Mouse (Mus musculus) erythroblast, embryonic 14.5 days (primary cell): ENCODE measurements around the gene Psma1. TPM values are rescaled to one million over a fixed set of nuclear protein-coding genes. Genes with fewer than 3 reads are reported as not detected.
A peak's percentile ranks its signal among the peaks of the same experiment; 100 is the strongest.

ENCODE experiments used
- H3K27me3 ChIP-seq: 2 replicates; pipeline ENCODE4 v1.6.1; 2012; ENCODE audit warnings: inconsistent platforms; ENCODE audit not compliant: control insufficient read depth
- H3K36me3 ChIP-seq: 2 replicates; pipeline ENCODE4 v1.6.1; 2012; ENCODE audit warnings: mild to moderate bottlenecking, inconsistent platforms; ENCODE audit not compliant: control insufficient read depth
- H3K4me1 ChIP-seq: 2 replicates; pipeline ENCODE4 v1.6.1; 2012; ENCODE audit warnings: inconsistent platforms; ENCODE audit not compliant: control insufficient read depth
- H3K4me3 ChIP-seq: replicated peaks from 2 replicates; pipeline ENCODE3; 2012; ENCODE audit warnings: moderate library complexity, mild to moderate bottlenecking, inconsistent platforms
- H3K9me3 ChIP-seq: 2 replicates; pipeline ENCODE4 v1.6.1; 2012; ENCODE audit warnings: low read length, inconsistent platforms, mixed read lengths; ENCODE audit not compliant: control insufficient read depth
- GATA1 ChIP-seq: IDR thresholded peaks from 2 replicates; pipeline ENCODE4 v1.6.1; 2012; ENCODE audit warnings: low read length, inconsistent platforms, mixed read lengths
- TAL1 ChIP-seq: IDR thresholded peaks from 3 replicates; pipeline ENCODE4 v1.6.1; 2012; ENCODE audit warnings: low read length, inconsistent platforms, mixed read lengths
- polyA plus RNA-seq: library from polyadenylated mRNA; stranded (reverse); fragments of >175 nt; gene quantifications from 2 replicates; pipeline ENCODE4 v1.2.3, GENCODE M21; 2012

The Psma1 gene
- polyA plus RNA-seq, 1 experiment, result 0.78 TPM

DNA sequence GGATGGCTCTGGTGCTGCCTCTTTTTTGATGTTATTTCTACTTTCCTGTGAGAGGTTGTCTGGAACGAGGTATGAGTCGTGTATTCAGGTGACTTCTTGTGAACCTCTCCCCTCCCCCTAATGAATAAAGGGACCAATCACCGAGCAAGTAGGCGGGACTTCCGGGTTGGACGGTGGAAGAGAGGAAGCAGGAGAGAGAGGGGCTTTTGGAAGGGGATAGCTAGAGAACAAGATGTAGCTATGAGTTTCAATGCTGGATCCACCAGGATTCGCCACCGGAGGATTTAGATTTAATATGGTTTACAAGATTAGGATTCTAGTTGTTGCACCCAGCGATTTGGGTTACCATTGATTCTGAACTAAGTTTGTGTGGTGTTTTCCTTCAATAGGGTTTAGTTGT is 7.1 kb upstream of the Psma1 start:
- no peaks in the 10 kb centered on the region for H3K36me3 ChIP-seq
- no peaks in the 10 kb centered on the region; the same call in none of the 2 replicates for H3K4me1 ChIP-seq
- no peaks in the 10 kb centered on the region for H3K9me3 ChIP-seq
- no peak for TF ChIP-seq GATA1
- no peak for TF ChIP-seq TAL1
- no peak overlapping the region for H3K4me3 ChIP-seq
- no peaks in the 10 kb centered on the region for H3K27me3 ChIP-seq

DNA sequence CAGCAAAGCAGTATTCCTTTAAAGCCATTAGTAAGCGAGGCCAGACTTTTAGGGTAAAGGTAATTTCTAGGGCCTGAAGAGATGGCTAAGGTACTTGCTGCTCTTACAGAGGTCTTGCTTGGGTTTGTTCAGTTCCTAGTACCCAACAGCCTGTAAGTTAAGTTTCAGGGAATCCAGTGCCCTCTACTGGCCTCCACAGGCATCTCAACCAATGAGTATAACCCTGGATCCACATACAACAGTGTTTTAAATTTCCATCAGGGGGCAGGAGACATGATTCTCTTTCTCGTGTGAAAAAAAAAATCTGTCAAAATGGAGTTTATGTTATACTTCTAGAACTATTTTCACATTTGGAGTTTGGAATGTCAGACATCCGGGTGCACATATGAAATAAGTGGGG is 5.8 kb upstream of the Psma1 start:
- Histone ChIP-seq H3K4me1 (peaks cover 4% of the 10 kb centered on the region), H3K4me3 (no peak overlapping the region), H3K36me3 (no peaks in the 10 kb centered on the region), H3K27me3 (no peaks in the 10 kb centered on the region), H3K9me3 (no peaks in the 10 kb centered on the region)
- no peak for TF ChIP-seq GATA1
- no peak for TF ChIP-seq TAL1

DNA sequence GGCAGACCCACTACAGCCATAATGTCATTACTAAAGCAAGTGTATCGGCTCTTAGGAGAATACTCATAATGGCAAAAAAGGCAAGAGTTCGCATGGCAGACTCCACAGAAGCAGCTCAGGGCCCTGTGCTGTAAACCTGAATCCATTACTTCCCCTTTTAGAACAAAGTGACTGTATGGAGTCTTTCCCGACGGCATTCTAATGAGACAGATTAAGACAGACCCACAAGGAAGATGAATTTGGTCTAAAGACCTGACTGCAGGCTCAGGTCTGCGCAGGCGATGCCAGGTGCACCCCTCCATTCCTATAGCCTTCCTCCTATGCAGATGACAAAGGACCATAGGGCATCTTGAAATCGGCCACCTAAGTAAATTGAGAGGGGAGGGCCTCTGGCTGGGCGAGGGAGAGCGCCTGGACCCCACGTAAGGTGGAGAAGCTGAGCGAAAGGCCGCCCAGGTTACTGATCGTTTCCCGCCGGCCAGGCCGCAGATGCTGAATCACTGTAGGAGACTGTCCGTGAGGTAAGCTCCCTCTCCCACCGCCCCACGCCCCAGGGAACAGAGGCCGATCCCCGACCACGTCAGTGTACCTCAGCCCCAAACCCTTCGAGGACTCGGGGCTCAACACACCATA is 430 bp downstream of the Psma1 start:
- H3K4me3 ChIP-seq, result peak overlapping the region; percentile 70
- peaks cover 39% of the 10 kb centered on the region for H3K36me3 ChIP-seq
- H3K9me3 ChIP-seq, result no peaks in the 10 kb centered on the region
- peaks cover 26% of the 10 kb centered on the region for H3K4me1 ChIP-seq
- H3K27me3 ChIP-seq, result no peaks in the 10 kb centered on the region
- TF ChIP-seq TAL1 (no peak), GATA1 (no peak)

GRCm38 (mm10) chr7:114268446-114268845 is 7.5 kb downstream of the Psma1 start:
- H3K36me3 ChIP-seq, result peaks cover 96% of the 10 kb centered on the region
- no peak for TF ChIP-seq GATA1
- TF ChIP-seq TAL1, result no peak
- no peaks in the 10 kb centered on the region for H3K27me3 ChIP-seq
- H3K4me3 ChIP-seq, result no peak overlapping the region
- H3K4me1 ChIP-seq, result no peaks in the 10 kb centered on the region; the same call in 1 of the 2 replicates
- H3K9me3 ChIP-seq, result peaks cover 6% of the 10 kb centered on the region

DNA sequence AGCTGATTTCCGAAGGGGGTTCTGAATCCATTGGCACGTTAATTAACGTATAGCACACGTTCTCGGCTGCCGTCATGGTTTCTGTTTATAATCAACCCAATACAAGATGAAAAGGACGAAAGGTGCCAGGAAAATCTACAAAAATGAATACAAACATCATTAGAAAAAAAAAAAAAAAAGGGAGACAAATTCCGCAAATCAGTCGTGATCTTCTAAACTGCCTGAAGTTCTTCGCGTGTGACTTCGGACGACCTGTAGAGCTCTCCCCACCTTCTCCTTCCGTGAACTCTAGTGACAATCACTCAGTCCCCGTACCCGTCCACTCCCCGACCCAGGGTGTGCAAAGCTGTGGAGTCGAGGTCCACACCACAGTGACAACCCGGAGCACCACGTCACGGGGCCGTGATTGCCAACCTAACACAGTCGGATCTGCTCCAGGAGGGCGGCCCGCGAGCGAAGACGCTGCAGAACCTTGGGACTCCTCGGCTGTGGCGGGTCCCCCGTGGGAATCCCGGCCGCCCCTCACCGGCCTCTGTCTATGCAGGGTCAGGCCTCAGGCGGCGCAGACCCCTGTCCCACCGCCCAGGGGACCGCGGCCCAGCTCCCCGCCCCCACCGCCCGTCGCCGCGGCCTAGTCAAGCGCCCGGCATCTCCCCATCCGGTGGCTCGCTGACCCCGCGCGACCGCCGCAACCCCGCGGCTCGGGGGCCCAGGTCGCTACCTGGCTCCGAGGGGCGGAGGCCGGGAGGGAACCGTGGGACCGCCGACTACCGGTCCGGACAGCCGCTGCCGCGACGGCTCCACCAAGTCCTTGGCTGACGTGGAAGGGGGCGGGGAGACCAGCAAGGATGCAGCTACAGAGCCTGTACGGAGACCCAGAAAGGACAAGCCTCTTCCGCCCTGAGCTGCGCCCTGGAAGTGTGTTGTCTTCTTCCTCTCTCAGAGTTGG is 21.8 kb downstream of the Psma1 start, which contains the start of gene Copb1:
TSS of gene Copb1 (minus strand) at position 827 of the 949 bp plus-strand sequence.
- no peaks in the 10 kb centered on the region for H3K9me3 ChIP-seq
- peaks cover 19% of the 10 kb centered on the region for H3K36me3 ChIP-seq
- no peaks in the 10 kb centered on the region for H3K27me3 ChIP-seq
- TF ChIP-seq TAL1 (no peak), GATA1 (no peak)
- H3K4me3 ChIP-seq, result peak within 1 kb of the TSS; percentile 86
- H3K4me1 ChIP-seq, result peaks cover 19% of the 10 kb centered on the region

DNA sequence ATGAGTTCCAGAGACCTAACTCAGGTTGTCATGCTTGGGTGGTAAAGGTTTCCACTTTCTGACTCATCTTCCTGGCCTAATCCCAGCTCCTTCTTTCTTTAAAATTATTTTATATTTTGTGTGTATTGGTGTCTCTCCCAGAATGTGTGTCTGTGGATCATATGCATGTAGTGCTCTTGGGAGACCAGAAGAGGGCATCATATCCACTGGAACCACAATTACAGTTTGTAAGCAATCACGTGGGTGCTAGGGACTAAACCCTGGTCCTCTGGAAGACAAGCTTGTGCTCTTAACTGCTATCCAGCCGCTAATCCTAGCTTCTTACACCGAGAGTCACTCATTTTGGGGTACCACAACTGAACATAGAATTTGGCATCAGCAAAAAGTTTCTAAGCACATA is 24.2 kb downstream of the Psma1 start:
- peaks cover 36% of the 10 kb centered on the region for H3K36me3 ChIP-seq
- H3K9me3 ChIP-seq, result no peaks in the 10 kb centered on the region
- H3K4me1 ChIP-seq, result peaks cover 19% of the 10 kb centered on the region
- H3K27me3 ChIP-seq, result no peaks in the 10 kb centered on the region
- TF ChIP-seq GATA1 (no peak), TAL1 (no peak)
- no peak overlapping the region for H3K4me3 ChIP-seq

- peaks cover 62% of the 10 kb centered on the region for H3K36me3 ChIP-seq
These were observed 41.9 kb downstream of the Psma1 start for GRCm38 (mm10) chr7:114233980-114234379.

GRCm38 (mm10) chr7:114232982-114233381 is 42.9 kb downstream of the Psma1 start:
- Histone ChIP-seq H3K9me3 (no peaks in the 10 kb centered on the region), H3K4me1 (no peaks in the 10 kb centered on the region), H3K4me3 (no peak overlapping the region), H3K27me3 (no peaks in the 10 kb centered on the region), H3K36me3 (peaks cover 59% of the 10 kb centered on the region)
- TF ChIP-seq GATA1, result no peak
- TF ChIP-seq TAL1, result no peak

More at GRCm38 (mm10) chr7:114233980-114234379, 41.9 kb downstream of the Psma1 start:
- no peak for TF ChIP-seq TAL1
- TF ChIP-seq GATA1, result no peak
- Histone ChIP-seq H3K4me3 (no peak overlapping the region), H3K4me1 (no peaks in the 10 kb centered on the region), H3K9me3 (no peaks in the 10 kb centered on the region), H3K27me3 (no peaks in the 10 kb centered on the region)

- peaks cover 54% of the 10 kb centered on the region for H3K36me3 ChIP-seq
- no peak overlapping the region for H3K4me3 ChIP-seq
- no peaks in the 10 kb centered on the region for H3K4me1 ChIP-seq
- TF ChIP-seq GATA1, result no peak
- TF ChIP-seq TAL1, result no peak
- no peaks in the 10 kb centered on the region for H3K9me3 ChIP-seq
- no peaks in the 10 kb centered on the region for H3K27me3 ChIP-seq
These were observed 44.1 kb downstream of the Psma1 start for GRCm38 (mm10) chr7:114231857-114232256.
